Mouse (Mus musculus) hindbrain, embryonic 12.5 days (tissue): ENCODE data around the gene Abat. TPM values are rescaled to one million over a fixed set of nuclear protein-coding genes. Genes with fewer than 3 reads are reported as not detected.

ENCODE experiments used
- ATAC-seq: fragments of 200-750 bp; cut with Nextera tagmentation; 2 replicates; pipeline ENCODE4 v1.8.0; 2017; ENCODE audit warnings: moderate TSS enrichment; ENCODE audit not compliant: low FRiP score
- H3K27ac ChIP-seq: fragments of 300-500 bp; sonication (generic); 2 replicates; pipeline ENCODE4 v1.5.1; 2016; ENCODE audit warnings: mild to moderate bottlenecking
- H3K27me3 ChIP-seq: fragments of 300-500 bp; sonication (generic); 2 replicates; pipeline ENCODE4 v1.6.1; 2016; ENCODE audit warnings: mild to moderate bottlenecking
- H3K36me3 ChIP-seq: fragments of 300-500 bp; sonication (generic); 2 replicates; pipeline ENCODE4 v1.6.1; 2016; ENCODE audit warnings: mild to moderate bottlenecking
- H3K4me1 ChIP-seq: fragments of 300-500 bp; sonication (generic); 2 replicates; pipeline ENCODE4 v1.6.1; 2016
- H3K4me2 ChIP-seq: fragments of 300-500 bp; sonication (generic); replicated peaks from 2 replicates; pipeline ENCODE4 v1.6.1; 2016; ENCODE audit warnings: mild to moderate bottlenecking
- H3K4me3 ChIP-seq: fragments of 300-500 bp; sonication (generic); 2 replicates; pipeline ENCODE4 v1.5.1; 2016; ENCODE audit warnings: mild to moderate bottlenecking
- H3K9ac ChIP-seq: fragments of 300-500 bp; sonication (generic); 2 replicates; pipeline ENCODE4 v1.6.1; 2016; ENCODE audit warnings: mild to moderate bottlenecking, moderate library complexity
- H3K9me3 ChIP-seq: fragments of 300-500 bp; sonication (generic); replicated peaks from 2 replicates; pipeline ENCODE4 v1.6.1; 2016; ENCODE audit warnings: mild to moderate bottlenecking
- WGBS: fragments of 180-500 bp; shearing (Covaris S2); methylation state at CpG from one replicate; pipeline ENCODE4 v1.1.7; 2016; 5-methylcytosine and 5-hydroxymethylcytosine counted together
- polyA plus RNA-seq: library from polyadenylated mRNA; unstranded; fragments of >200 nt; fragmentation: Nextera tagmentation; extraction: Ambion mirVana; gene quantifications from 2 replicates; pipeline ENCODE4 v1.2.1, GENCODE M21; 2016

The Abat gene
- polyA plus RNA-seq, 1 experiment from 2014 or later = 68.3 TPM

- no peak; the same call in 1 of the 2 replicates for ATAC-seq
- H3K27me3 ChIP-seq = 0 out of 2 replicates have a peak, but pooled peaks cover 6% of the 10 kb centered on the region
- peak overlapping the region; percentile 58 for H3K9ac ChIP-seq
- H3K4me3 ChIP-seq = peak overlapping the region; percentile 46
- no peaks in the 10 kb centered on the region for H3K36me3 ChIP-seq
- no peak overlapping the region for H3K27ac ChIP-seq
- peak overlapping the region; percentile 66 for H3K4me2 ChIP-seq
- peaks cover 28% of the 10 kb centered on the region for H3K4me1 ChIP-seq
- H3K9me3 ChIP-seq = no peaks in the 10 kb centered on the region
- 7% methylated on average over 4 of the region's 4 CpGs for WGBS
Measured at GRCm38 (mm10) chr16:8514180-8514579, 951 bp downstream of the Abat start.

GRCm38 (mm10) chr16:8520525-8520924, 7.3 kb downstream of the Abat start:
- H3K36me3 ChIP-seq = no peaks in the 10 kb centered on the region
- no peak for ATAC-seq
- no peak overlapping the region for H3K9ac ChIP-seq
- H3K4me2 ChIP-seq = no peak overlapping the region
- H3K4me1 ChIP-seq = peaks cover 28% of the 10 kb centered on the region
- no peak overlapping the region for H3K4me3 ChIP-seq
- 0 out of 2 replicates have a peak, but pooled peaks cover 2% of the 10 kb centered on the region for H3K27me3 ChIP-seq
- no peaks in the 10 kb centered on the region for H3K9me3 ChIP-seq
- no peak overlapping the region for H3K27ac ChIP-seq
- 75% methylated on average over 5 of the region's 5 CpGs for WGBS

GRCm38 (mm10) chr16:8521322-8521721, 8.1 kb downstream of the Abat start:
- no peak overlapping the region for H3K27ac ChIP-seq
- H3K9ac ChIP-seq = no peak overlapping the region
- peaks cover 24% of the 10 kb centered on the region for H3K4me1 ChIP-seq
- no peaks in the 10 kb centered on the region for H3K36me3 ChIP-seq
- H3K4me2 ChIP-seq = no peak overlapping the region
- ATAC-seq = no peak
- WGBS = 84% methylated on average over 4 of the region's 4 CpGs
- H3K9me3 ChIP-seq = no peaks in the 10 kb centered on the region
- no peak overlapping the region for H3K4me3 ChIP-seq
- no peaks in the 10 kb centered on the region; the same call in 1 of the 2 replicates for H3K27me3 ChIP-seq

GRCm38 (mm10) chr16:8523480-8524144, 10.4 kb downstream of the Abat start:
- no peak overlapping the region; the same call in 1 of the 2 replicates for H3K4me2 ChIP-seq
- H3K9ac ChIP-seq = no peak overlapping the region
- H3K27me3 ChIP-seq = no peaks in the 10 kb centered on the region; the same call in 1 of the 2 replicates
- 24% methylated on average over 11 of the region's 11 CpGs for WGBS
- peaks cover 22% of the 10 kb centered on the region for H3K4me1 ChIP-seq
- ATAC-seq = peak; percentile 85
- H3K27ac ChIP-seq = peak overlapping the region; percentile 83
- no peaks in the 10 kb centered on the region for H3K36me3 ChIP-seq
- H3K9me3 ChIP-seq = no peaks in the 10 kb centered on the region
- H3K4me3 ChIP-seq = no peak overlapping the region

GRCm38 (mm10) chr16:8524163-8524847, 11.1 kb downstream of the Abat start:
- Histone ChIP-seq H3K4me3 (no peak overlapping the region), H3K4me1 (peaks cover 22% of the 10 kb centered on the region), H3K36me3 (no peaks in the 10 kb centered on the region), H3K27ac (peak overlapping the region; percentile 83), H3K4me2 (no peak overlapping the region; the same call in 1 of the 2 replicates), H3K9me3 (no peaks in the 10 kb centered on the region), H3K27me3 (no peaks in the 10 kb centered on the region; the same call in 1 of the 2 replicates), H3K9ac (no peak overlapping the region)
- WGBS = 57% methylated on average over 16 of the region's 16 CpGs
- ATAC-seq = peak; percentile 61

GRCm38 (mm10) chr16:8525293-8525692, 12.1 kb downstream of the Abat start:
- no peaks in the 10 kb centered on the region; the same call in 1 of the 2 replicates for H3K27me3 ChIP-seq

GRCm38 (mm10) chr16:8525877-8526276, 12.6 kb downstream of the Abat start:
- no peaks in the 10 kb centered on the region for H3K9me3 ChIP-seq
- ATAC-seq = no peak
- H3K4me2 ChIP-seq = no peak overlapping the region
- WGBS = 67% methylated on average over 7 of the region's 7 CpGs
- no peaks in the 10 kb centered on the region; the same call in 1 of the 2 replicates for H3K27me3 ChIP-seq
- no peak overlapping the region for H3K4me3 ChIP-seq
- peaks cover 22% of the 10 kb centered on the region for H3K4me1 ChIP-seq
- H3K27ac ChIP-seq = no peak overlapping the region
- H3K9ac ChIP-seq = no peak overlapping the region
- no peaks in the 10 kb centered on the region for H3K36me3 ChIP-seq

More at GRCm38 (mm10) chr16:8525293-8525692, 12.1 kb downstream of the Abat start:
- no peaks in the 10 kb centered on the region for H3K36me3 ChIP-seq
- H3K4me3 ChIP-seq = no peak overlapping the region
- ATAC-seq = no peak
- no peak overlapping the region for H3K27ac ChIP-seq
- no peak overlapping the region for H3K4me2 ChIP-seq
- peaks cover 22% of the 10 kb centered on the region for H3K4me1 ChIP-seq
- no peak overlapping the region for H3K9ac ChIP-seq
- WGBS = 54% methylated on average over 3 of the region's 3 CpGs
- H3K9me3 ChIP-seq = no peaks in the 10 kb centered on the region

GRCm38 (mm10) chr16:8529389-8529788, 16.2 kb downstream of the Abat start:
- H3K27me3 ChIP-seq = no peaks in the 10 kb centered on the region; the same call in 1 of the 2 replicates
- no peaks in the 10 kb centered on the region for H3K9me3 ChIP-seq
- H3K9ac ChIP-seq = no peak overlapping the region
- no peaks in the 10 kb centered on the region for H3K36me3 ChIP-seq
- H3K4me1 ChIP-seq = peaks cover 4% of the 10 kb centered on the region
- no peak for ATAC-seq
- WGBS = 91% methylated on average over 1 of the region's 1 CpGs
- H3K4me3 ChIP-seq = no peak overlapping the region
- no peak overlapping the region for H3K27ac ChIP-seq
- H3K4me2 ChIP-seq = no peak overlapping the region

GRCm38 (mm10) chr16:8530018-8530417, 16.8 kb downstream of the Abat start:
- Histone ChIP-seq H3K27ac (no peak overlapping the region), H3K4me3 (no peak overlapping the region), H3K4me2 (no peak overlapping the region), H3K27me3 (no peaks in the 10 kb centered on the region; the same call in 1 of the 2 replicates), H3K9me3 (no peaks in the 10 kb centered on the region), H3K36me3 (no peaks in the 10 kb centered on the region), H3K4me1 (no peaks in the 10 kb centered on the region; the same call in 1 of the 2 replicates), H3K9ac (no peak overlapping the region)
- WGBS = 76% methylated on average over 14 of the region's 14 CpGs
- no peak for ATAC-seq

GRCm38 (mm10) chr16:8532461-8532860, 19.2 kb downstream of the Abat start:
- H3K4me3 ChIP-seq = no peak overlapping the region
- H3K9ac ChIP-seq = no peak overlapping the region
- H3K9me3 ChIP-seq = no peaks in the 10 kb centered on the region
- WGBS = 93% methylated on average over 9 of the region's 9 CpGs
- H3K36me3 ChIP-seq = no peaks in the 10 kb centered on the region
- no peak overlapping the region for H3K27ac ChIP-seq
- no peak overlapping the region for H3K4me2 ChIP-seq
- 0 out of 2 replicates have a peak, but pooled peaks cover 5% of the 10 kb centered on the region for H3K27me3 ChIP-seq
- no peak for ATAC-seq
- no peaks in the 10 kb centered on the region; the same call in none of the 2 replicates for H3K4me1 ChIP-seq

- Histone ChIP-seq H3K9ac (no peak overlapping the region), H3K9me3 (no peaks in the 10 kb centered on the region), H3K36me3 (no peaks in the 10 kb centered on the region), H3K27me3 (0 out of 2 replicates have a peak, but pooled peaks cover 5% of the 10 kb centered on the region), H3K27ac (no peak overlapping the region), H3K4me1 (no peaks in the 10 kb centered on the region; the same call in none of the 2 replicates), H3K4me3 (no peak overlapping the region), H3K4me2 (no peak overlapping the region)
- 68% methylated on average over 7 of the region's 7 CpGs for WGBS
- ATAC-seq = no peak
Measured at GRCm38 (mm10) chr16:8532894-8533293, 19.7 kb downstream of the Abat start.

- 93% methylated on average over 6 of the region's 6 CpGs for WGBS
- no peaks in the 10 kb centered on the region for H3K9me3 ChIP-seq
- no peak overlapping the region for H3K4me3 ChIP-seq
- 0 out of 2 replicates have a peak, but pooled peaks have one; percentile 6 for ATAC-seq
- H3K4me1 ChIP-seq = peaks cover 2% of the 10 kb centered on the region
- 0 out of 2 replicates have a peak, but pooled peaks cover 5% of the 10 kb centered on the region for H3K27me3 ChIP-seq
- H3K4me2 ChIP-seq = no peak overlapping the region
- no peak overlapping the region for H3K27ac ChIP-seq
- H3K9ac ChIP-seq = no peak overlapping the region
- no peaks in the 10 kb centered on the region for H3K36me3 ChIP-seq
Measured at GRCm38 (mm10) chr16:8533477-8533876, 20.2 kb downstream of the Abat start.
